Mouse (Mus musculus) kidney, postnatal 25 days (tissue): Measurements from ENCODE around the gene Ugt1a1.
"Not testable (repeated sequence)": the region's sequence is repeated elsewhere in the genome, so short reads cannot be mapped to it uniquely, and the experiment has no call there.

Experiments
- DNase-seq, 2 experiments: peaks; one replicate each; pipeline ENCODE4 v3.0.0; 2021; ENCODE audit warnings: mixed read lengths in 2 of 2

The Ugt1a1 gene

DNA sequence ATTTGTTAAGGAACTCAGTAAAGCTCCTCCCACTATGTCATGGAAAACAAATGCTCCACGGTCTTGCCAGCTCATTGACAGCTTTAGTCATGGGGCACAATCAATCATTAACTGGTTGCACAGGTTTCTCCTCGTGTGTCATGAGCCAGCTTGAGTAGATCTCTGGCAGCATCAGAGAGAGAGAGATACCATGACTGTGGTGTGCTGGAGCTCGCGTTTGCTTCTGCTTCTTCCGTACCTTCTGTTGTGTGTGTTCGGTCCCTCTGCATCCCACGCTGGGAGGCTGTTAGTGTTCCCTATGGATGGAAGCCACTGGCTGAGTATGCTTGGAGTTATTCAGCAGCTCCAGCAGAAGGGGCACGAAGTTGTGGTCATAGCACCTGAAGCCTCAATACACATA lies at the start of gene Ugt1a1:
Gene Ugt1a1 (plus strand): TSS at position 148 of the 400 bp plus-strand sequence.
- peak; percentile 43 to 64 for DNase-seq

DNA sequence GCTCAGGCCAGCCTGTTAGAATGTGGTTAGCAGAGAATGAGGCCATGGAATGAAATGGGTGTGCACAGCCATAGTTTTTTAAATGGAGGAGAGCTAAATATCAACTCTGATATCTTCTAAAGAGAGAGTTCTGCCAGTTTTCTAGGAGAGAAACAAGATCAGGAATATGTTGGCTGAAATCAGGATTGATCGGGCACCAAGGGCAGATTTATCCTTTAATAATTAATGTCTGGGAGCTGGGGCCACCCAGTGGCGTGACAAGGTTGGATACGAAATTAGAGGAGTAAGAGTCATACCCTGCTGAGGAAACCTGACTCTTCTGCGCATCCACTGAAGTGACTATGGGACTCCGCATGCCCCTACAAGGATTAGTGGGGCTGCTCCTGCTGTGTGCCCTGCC lies 46.0 kb upstream of the Ugt1a1 start, which contains the start of gene Ugt1a5:
Gene Ugt1a5 (plus strand): TSS at position 302 of the 400 bp plus-strand sequence.
- no peak for DNase-seq

DNA sequence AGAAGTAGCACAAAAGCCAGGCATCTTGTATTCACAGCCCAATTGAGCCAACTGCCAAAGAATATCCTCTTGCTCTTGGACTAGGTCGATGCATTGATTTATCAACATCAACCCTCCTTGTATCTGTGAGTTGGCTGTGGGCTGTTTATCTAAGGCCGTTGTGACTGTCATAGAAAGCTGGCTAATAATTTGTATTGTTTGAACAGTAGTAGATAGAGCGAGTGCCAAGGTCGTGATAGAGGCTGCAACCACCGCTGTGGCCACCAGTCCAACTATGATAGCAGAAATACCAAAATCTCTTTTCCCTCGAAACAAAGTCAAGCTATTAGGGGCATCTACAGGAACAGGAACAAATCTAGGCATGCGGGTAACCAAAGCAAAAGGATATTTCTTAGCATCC lies 39.6 kb upstream of the Ugt1a1 start:
- not testable (repeated sequence) for DNase-seq

DNA sequence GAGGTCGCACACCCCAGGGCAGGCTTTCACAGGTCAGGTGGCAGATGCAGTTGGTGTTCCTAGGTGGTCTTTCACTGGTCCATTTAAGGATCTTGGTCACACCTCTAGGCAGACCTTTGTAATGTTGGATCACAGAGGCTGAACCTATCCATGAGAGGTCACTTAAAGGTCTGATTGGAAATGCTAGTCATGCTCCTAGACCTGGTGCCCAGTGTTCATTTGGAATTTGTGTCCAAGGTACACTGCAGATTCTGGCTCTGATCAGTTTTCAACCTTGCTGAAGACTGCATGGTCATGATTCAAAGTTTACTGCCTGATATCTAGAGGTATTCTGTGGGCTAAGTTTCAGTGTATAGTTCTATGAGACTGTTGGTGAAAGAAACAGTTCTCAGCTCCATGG lies 32.1 kb upstream of the Ugt1a1 start:
- DNase-seq: no peak

DNA sequence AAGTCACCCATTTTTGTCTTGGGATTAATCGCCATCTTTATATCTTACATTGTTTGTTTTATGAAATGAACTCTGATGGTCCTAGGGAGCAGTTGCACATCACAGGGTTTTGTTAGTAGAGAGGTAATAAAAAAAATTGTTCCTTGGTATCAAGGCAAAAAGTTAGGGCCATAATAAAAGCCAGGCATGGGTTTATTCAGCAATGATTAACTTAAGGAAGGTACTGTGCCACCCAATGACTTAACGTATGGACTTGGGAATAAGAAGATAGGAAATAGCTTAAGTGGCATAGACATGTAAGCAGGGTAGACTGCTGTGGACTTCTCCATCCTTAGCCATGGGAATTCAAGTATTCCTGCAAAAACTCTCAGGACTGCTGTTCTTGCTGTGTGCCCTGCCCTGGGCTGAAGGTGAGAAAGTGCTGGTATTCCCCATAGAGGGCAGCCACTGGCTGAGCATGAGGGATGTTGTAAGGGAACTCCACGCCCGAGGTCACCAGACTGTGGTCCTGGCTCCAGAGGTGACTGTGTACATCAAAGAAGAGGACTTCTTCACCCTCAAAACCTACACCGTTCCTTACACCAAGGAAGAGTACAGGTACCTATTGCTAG lies 25.3 kb upstream of the Ugt1a1 start:
- DNase-seq: no peak

DNA sequence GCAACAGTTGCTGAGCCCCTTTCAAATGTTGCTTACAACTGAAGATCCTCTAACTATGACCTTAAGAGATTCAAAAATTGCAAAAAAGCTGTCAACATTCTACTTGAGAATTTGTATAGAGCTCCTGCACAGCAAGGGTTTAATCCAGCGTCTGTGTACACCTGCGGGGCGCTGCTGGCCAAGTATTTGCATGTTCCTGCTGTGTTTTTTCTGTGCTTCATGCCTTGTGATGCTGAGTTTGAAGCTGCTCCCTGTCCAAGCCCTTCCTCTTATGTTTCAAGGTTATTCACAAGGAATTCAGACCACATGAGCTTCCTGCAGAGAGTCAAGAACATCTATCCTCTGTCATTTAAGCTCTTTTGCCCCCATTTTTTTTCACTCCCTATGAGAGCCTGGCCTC lies 19.6 kb upstream of the Ugt1a1 start:
- no peak for DNase-seq

DNA sequence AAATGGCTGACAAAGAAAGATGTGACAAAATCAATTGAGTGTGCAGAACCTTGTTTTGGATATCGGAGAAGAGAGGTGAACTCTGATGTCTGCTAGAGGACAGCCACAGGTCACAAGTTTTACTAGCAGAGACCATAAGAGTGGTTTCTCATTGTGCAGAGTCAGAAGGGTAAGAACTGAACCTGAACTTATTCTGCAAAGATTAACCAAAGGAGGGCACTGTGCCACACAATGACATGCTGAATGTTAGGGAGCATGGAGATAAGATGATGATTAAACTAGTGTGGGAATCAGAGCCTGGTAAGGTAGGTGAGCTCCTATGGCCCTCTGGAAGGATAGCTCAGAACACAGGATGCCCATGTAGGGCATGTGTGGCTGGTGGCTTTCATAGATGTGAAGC lies 16.1 kb upstream of the Ugt1a1 start:
- DNase-seq: peak; percentile 80 to 84

DNA sequence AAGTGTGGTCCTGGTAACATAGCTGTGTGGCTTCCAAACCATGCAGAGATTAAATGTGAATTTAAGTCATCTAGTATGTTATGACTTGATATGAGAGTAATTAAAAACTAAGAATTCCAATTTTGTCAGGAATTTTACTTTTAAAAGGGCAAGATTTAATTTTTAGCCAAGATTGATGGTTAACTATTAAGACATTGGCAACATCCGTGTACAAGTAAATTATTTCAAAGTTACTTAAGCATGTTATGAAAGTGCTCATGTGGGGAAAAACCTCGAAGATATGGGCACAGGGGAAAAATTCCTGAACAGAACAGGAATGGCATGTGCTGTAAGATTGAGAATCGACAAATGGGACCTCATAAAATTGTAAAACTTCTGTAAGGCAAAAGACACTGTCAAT lies 14.3 kb upstream of the Ugt1a1 start:
- DNase-seq: no peak

DNA sequence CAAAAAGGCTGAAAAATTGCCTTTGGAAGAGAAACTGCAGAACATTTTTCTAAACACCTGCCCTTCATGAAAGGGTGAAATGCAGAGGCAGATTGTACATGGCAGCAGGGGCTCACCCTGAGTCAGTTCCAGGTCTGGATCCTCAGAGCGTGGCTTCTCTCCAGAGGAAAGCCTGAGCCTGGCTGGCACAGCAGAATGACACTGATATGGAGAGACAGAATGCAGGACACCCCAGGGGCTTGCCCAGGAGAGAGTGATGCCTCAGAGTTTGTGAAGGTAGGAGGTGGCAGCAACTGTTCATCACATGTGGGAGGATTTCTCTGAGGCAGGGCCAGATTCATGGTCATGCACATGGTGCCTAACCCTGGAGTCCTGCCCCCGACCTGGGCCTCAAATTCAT lies 11.8 kb upstream of the Ugt1a1 start:
- peak in 1 of 2 experiments; percentile 48 for DNase-seq

DNA sequence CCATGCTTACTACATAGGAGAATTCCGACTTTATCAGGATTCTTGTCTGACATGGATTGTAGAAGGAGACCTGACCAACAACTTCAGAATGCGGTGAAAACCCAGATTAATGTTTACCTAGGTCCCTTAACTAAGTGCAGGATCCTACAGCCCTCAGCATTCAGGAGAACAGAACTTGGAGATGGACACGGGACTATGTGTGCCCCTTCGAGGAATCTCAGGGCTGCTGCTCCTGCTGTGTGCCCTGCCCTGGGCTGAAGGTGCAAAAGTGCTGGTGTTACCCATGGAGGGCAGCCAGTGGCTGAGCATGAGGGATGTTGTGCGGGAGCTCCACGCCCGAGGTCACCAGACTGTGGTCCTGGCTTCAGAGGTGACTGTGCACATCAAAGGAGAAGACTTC lies 11.3 kb upstream of the Ugt1a1 start, which contains the start of gene Ugt1a2:
Gene Ugt1a2 (plus strand): TSS at position 146 of the 400 bp plus-strand sequence.
- peak; percentile 48 to 88 for DNase-seq

DNA sequence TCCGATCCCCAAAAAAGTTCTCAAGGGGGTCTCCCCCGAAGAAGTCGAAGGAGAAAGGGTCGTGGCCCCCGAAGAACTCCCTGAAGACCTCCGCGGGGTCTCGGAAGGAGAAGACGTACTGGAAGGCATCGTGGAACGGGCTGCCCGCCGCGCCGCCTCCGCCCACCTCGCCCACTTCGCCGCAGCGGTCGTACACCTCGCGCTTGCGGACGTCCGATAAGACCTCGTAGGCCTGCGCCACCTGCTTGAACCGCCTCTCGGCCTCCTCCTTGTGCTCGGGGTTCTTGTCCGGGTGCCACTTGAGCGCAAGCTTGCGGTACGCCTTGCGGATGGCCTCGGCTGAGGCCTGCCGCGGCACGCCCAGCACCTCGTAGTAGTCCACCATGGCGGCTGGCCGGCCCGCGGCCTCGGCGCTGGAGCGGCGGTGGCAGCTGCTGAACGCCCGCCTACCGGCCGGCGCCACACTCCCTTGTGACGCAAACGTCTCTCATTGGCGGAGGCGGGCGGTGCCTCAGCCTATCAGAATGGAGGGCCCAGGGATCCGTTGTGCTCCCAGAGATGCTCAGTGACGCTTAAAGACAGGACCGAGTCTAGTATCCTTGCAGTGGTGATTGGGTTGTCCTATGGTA lies 6.4 kb upstream of the Ugt1a1 start, which contains the start of gene Dnajb3:
Gene Dnajb3 (minus strand): TSS at position 489 of the 629 bp plus-strand sequence.
- peak; percentile 75 to 90 for DNase-seq

DNA sequence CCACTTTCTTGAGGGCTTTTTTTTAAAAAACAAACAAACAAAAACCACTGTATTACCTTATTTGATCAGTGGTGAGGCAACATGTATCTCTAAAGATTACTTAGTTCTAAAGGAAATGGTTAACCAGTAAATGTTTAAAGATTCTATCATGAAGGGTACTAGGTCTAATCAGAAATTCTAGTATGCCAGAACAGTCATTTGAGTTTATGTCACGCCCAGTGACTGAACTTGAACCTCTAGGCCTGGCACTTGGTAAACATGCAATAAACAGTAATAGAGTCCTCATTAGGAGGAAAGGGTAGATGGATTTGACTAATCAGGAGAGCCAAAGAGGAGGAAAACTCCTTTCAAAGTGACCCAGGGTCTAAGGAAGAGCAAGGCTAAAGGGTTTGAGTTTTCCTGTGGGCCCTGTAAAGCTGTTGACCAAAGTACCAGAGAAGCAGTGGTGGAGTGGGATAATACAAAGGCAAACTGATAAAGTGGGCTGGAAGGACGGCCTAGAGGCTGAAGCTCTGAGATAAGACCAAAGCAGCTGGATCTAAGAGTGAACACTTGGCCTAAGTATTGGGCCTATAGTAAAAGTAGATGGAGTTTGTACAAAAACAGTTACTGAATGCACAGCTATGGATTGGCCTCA lies 4.8 kb upstream of the Ugt1a1 start:
- DNase-seq: no peak

DNA sequence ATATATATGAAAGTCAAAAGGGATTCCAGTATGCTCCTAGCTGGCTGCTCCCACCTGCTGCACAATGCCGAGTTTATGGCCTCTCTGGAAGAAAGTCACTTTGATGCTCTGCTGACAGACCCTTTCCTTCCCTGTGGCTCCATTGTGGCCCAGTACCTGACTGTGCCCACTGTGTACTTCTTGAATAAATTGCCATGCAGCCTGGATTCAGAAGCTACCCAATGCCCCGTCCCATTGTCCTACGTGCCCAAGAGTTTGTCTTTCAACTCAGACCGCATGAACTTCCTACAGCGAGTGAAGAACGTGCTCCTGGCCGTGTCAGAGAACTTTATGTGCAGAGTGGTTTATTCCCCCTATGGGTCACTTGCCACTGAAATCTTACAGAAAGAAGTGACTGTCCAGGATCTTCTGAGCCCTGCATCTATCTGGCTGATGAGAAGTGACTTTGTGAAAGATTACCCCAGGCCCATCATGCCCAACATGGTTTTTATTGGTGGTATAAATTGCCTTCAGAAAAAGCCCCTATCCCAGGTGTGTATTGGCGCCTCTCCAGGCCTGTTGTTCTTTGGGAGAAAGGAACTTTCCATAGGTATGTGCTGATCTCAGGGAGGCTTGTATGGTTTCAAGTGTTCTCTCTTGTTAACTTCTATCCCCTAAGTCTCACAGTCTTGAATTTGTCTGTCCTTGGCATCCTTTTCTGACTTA lies 734 bp downstream of the Ugt1a1 start:
- peak; percentile 24 to 39 for DNase-seq

DNA sequence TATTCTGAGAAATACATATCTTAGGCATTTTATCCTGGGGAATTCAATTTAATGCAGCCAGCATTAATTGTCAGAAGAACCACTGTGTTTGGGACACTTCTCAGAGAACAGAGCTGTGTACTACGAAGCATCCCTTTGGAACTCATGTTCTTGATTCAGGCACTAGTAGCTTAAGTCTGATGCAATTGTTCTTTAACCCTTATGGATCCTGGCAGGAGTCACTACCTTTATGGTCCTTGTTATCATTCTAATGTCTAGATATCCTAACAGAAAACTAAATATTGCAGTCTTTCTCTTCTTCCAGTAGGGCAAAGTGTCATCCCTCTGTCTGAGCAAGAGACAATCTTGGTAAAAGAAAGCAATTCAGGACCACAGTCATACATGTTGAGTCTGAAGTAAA lies 1.3 kb downstream of the Ugt1a1 start:
- no peak for DNase-seq

DNA sequence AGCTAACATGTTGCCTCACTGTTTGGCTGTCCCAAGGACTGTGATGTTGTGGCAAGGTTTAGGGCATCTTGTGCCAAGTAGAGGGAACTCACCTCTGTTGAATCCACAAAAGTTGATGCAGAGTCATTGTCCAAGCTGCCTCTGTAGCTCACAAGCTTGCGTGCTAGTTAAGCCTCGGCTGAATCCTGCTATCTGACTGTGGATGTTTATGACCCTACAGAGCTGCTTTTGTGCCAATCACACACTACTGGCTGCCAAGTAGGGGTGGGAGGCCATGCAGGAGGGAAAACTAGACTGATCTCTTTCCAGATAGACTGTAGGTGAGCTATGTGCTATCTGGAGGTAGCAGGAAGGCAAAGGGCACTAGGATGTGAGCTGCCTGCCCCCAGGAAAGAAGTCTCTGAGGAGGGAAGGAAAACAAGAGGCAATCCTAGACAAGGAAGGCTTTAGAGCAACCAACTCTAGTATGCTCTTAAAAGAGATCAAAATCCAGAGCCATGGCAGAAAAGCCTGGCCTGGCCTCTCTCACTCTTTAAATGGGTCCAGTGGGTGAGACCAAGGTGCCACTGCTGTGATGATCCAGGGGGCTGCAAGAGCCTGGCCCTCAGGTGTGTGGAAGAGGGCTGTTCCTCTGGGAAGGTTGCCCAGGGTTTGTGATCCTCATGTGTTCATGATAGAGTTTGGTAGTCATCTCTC lies 2.2 kb downstream of the Ugt1a1 start:
- peak; percentile 13 to 47 for DNase-seq

DNA sequence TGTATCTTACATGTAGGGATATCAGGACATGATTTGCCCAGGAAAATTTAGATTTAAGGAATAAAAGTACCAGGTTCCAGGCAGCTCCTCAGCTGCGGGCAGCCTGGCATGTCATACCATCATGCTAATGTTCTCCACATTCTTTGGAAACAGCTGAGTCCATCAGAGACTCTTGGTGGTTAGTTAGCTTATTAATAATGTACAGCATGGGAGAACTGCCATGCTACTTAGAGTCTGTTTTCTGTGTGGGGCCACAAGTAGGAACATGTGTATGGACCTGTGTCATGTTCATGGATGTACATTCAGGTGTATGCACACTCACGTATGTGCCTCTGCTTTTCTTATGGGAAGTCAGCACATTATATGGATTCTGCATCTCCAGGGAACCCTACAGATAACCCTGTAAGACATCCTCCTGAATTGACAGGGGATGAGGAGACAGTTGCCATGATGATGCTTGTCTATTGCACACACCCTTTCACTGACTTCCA lies 2.7 kb downstream of the Ugt1a1 start:
- DNase-seq: no peak

DNA sequence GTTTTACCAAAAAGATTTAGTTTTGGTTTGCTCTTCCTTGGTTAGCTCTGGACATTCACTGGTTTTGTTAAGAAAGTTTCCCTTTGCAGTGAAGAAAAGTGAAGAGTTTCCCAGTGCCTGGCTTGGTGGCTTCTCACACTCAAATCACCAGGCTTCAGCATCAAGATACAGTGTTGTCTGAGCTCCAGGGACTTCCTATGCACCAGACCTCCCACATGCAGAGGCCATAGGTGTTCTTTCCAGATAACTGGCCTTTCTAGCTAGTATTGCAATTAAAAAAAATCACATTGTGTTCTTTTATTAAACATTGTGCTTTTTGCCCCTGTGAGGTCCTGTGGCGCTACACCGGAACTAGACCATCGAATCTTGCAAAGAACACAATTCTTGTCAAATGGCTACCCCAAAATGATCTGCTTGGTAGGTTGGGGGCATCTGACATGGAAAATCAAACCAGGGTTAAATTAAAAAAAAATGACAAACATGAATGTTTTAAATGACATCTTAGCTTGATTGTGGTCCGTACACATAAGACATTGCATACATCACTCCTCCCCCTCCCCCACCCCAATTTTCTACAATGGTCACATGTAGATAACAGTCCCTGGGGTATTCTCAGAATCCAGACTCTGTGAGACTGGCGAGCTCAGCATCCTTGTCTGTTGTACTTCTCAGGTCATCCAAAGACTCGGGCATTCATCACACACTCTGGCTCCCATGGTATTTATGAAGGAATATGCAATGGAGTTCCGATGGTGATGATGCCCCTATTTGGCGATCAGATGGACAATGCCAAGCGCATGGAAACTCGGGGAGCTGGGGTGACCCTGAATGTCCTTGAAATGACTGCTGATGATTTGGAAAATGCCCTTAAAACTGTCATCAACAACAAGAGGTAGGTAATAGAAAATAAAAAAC lies 4.0 kb downstream of the Ugt1a1 start:
- DNase-seq: peak; percentile 3 to 33

DNA sequence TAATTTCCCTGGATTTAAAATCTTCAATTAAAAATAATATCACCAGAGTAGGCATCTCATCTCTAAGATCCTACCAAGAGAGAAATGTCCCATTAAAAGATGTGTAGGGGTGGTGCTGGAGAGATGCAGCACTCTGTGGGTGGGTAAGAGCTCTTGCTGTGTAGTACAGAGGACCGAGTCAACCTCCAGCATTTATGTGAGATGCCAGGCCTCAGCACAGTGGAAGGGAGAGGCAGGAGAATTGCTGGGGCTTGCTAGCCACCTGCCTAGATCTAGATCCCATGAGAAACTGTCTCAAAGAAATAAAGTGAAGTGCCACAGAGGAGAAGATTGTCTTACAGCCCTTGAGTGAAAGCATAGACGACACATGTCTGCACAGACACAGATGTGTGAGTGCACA lies 4.8 kb downstream of the Ugt1a1 start:
- peak in 1 of 2 experiments; percentile 38 for DNase-seq

DNA sequence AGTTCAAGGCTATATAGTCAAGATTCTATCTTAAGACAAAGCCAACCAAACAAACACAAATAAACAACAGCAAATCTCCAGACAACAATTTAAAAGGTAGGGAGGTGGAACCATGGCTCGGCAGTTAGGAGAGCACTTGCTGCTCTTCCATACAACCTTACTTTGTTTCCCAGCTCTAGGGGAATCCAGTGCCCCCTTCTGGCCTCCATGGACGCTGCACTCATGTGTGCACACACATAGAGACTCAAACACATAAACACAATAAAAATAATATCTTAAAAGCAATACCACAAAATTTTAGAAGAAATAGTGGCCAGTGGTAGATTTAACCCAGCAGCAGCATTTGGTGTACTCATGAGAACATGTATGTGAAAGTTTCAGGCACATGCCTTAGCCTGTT lies 5.4 kb downstream of the Ugt1a1 start:
- peak; percentile 19 to 39 for DNase-seq

DNA sequence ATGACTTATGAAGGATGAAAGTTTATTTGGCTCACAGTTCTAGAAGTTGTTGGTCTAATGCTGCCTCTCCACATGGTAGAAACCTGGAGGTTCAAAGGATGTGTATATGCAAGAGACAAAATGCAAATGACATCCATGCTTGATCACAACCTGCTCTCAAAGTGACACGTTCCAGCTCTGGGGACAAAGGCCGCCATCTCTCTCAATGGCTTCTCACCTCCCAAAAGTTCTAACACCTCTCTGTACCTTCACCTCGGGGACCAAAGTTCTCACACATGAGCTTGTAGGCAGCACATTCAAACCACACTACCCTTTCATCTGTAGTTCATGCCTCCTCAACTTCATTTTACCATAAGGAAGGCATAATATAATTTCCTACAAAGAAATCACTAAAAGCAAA lies 5.8 kb downstream of the Ugt1a1 start:
- peak in 1 of 2 experiments; percentile 36 for DNase-seq

DNA sequence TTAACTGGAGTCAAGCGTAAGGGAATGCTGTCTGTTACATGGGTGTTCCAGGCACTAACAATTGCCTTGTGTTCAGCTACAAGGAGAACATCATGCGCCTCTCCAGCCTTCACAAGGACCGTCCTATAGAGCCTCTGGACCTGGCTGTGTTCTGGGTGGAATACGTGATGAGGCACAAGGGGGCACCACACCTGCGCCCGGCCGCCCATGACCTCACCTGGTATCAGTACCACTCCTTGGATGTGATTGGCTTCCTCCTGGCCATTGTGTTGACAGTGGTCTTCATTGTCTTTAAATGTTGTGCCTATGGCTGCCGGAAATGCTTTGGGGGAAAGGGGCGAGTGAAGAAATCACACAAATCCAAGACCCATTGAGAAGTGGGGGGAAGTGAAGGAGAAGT lies 6.3 kb downstream of the Ugt1a1 start:
- DNase-seq: peak; percentile 22 to 50
